Mouse (Mus musculus) midbrain, postnatal 0 days (tissue): Measurements from ENCODE around the gene Ltbp1. TPM values are rescaled to one million over a fixed set of nuclear protein-coding genes. Genes with fewer than 3 reads are reported as not detected.
A peak's percentile ranks its signal among the peaks of the same experiment; 100 is the strongest.

Source experiments
- ATAC-seq: fragments of 200-750 bp; cut with Nextera tagmentation; 2 replicates; pipeline ENCODE4 v1.8.0; 2017; ENCODE audit warnings: moderate number of reproducible peaks, mild to moderate bottlenecking, moderate TSS enrichment, moderate library complexity; ENCODE audit not compliant: low FRiP score
- DNase-seq: peaks from one replicate; pipeline ENCODE4 v3.0.0-alpha.2; 2015; ENCODE audit warnings: low spot score
- H3K27ac ChIP-seq: fragments of 300-500 bp; sonication (generic); 2 replicates; pipeline ENCODE4 v1.5.1; 2014; ENCODE audit warnings: low read depth, mild to moderate bottlenecking, low read length, mixed read lengths
- H3K27me3 ChIP-seq: fragments of 300-500 bp; sonication (generic); 2 replicates; pipeline ENCODE4 v1.6.1; 2014; ENCODE audit warnings: low read length, control low read depth, mixed read lengths; ENCODE audit not compliant: insufficient read depth
- H3K36me3 ChIP-seq: fragments of 300-500 bp; sonication (generic); 2 replicates; pipeline ENCODE4 v1.6.1; 2014; ENCODE audit warnings: low read length, control low read depth, mixed read lengths; ENCODE audit not compliant: insufficient read depth
- H3K4me1 ChIP-seq: fragments of 300-500 bp; sonication (generic); 2 replicates; pipeline ENCODE4 v1.6.1; 2014; ENCODE audit warnings: mild to moderate bottlenecking, control low read depth, antibody characterized with exemption, low read length, mixed read lengths; ENCODE audit not compliant: insufficient read depth
- H3K4me2 ChIP-seq: fragments of 300-500 bp; sonication (generic); 2 replicates; pipeline ENCODE4 v1.6.1; 2014; ENCODE audit warnings: low read depth, mild to moderate bottlenecking, low read length, mixed read lengths; ENCODE audit not compliant: poor library complexity, severe bottlenecking
- H3K4me3 ChIP-seq: fragments of 300-500 bp; sonication (generic); 2 replicates; pipeline ENCODE4 v1.5.1; 2014; ENCODE audit warnings: low read depth, mild to moderate bottlenecking, low read length, moderate library complexity
- H3K9ac ChIP-seq: fragments of 300-500 bp; sonication (generic); replicated peaks from 2 replicates; pipeline ENCODE4 v1.6.1; 2014; ENCODE audit warnings: mild to moderate bottlenecking, low read length, moderate library complexity, mixed read lengths; ENCODE audit not compliant: poor library complexity, severe bottlenecking
- H3K9me3 ChIP-seq: fragments of 300-500 bp; sonication (generic); 2 replicates; pipeline ENCODE4 v1.6.1; 2016; ENCODE audit warnings: low read length, control low read depth
- CTCF ChIP-seq: IDR thresholded peaks from 2 replicates; pipeline ENCODE4 v1.5.1; 2016; ENCODE audit warnings: antibody characterized with exemption, mild to moderate bottlenecking
- WGBS: fragments of 180-500 bp; shearing (Covaris S2); extraction: QIAGEN DNeasy Blood & Tissue Kit; methylation state at CpG from one replicate; pipeline ENCODE4 v1.1.7; 2014; 5-methylcytosine and 5-hydroxymethylcytosine counted together
- polyA plus RNA-seq: library from polyadenylated mRNA; unstranded; fragments of >200 nt; fragmentation: Nextera tagmentation; extraction: Ambion mirVana; gene quantifications from 2 replicates; pipeline ENCODE4 v1.2.1, GENCODE M21; 2015
- total RNA-seq: library from RNA; depleted of rRNA; stranded (reverse); fragments of >200 nt; gene quantifications from 2 replicates; pipeline ENCODE4 v1.2.3, GENCODE M21; 2014

Gene Ltbp1
- total and polyA plus RNA-seq, 2 experiments from 2014 or later, result 0.89 to 3.0 TPM

GRCm38 (mm10) chr17:75172685-75173205, 167.4 kb downstream of the Ltbp1 start:
- Histone ChIP-seq H3K4me1 (no peaks in the 10 kb centered on the region), H3K4me3 (no peak overlapping the region), H3K9me3 (no peaks in the 10 kb centered on the region), H3K36me3 (no peaks in the 10 kb centered on the region), H3K4me2 (no peak overlapping the region), H3K9ac (no peak overlapping the region), H3K27ac (no peak overlapping the region), H3K27me3 (no peaks in the 10 kb centered on the region)
- 85% methylated on average over 7 of the region's 7 CpGs for WGBS
- ATAC-seq (no peak), DNase-seq (no peak)
- TF ChIP-seq CTCF, result no peak

- TF ChIP-seq CTCF, result no peak
- Histone ChIP-seq H3K4me2 (no peak overlapping the region), H3K27me3 (no peaks in the 10 kb centered on the region), H3K9me3 (no peaks in the 10 kb centered on the region), H3K9ac (no peak overlapping the region), H3K36me3 (no peaks in the 10 kb centered on the region), H3K4me1 (no peaks in the 10 kb centered on the region; the same call in 1 of the 2 replicates), H3K27ac (no peak overlapping the region), H3K4me3 (no peak overlapping the region)
- 87% methylated on average over 3 of the region's 3 CpGs for WGBS
- DNase-seq (no peak), ATAC-seq (no peak)
Observed at GRCm38 (mm10) chr17:75174501-75174900, 169.1 kb downstream of the Ltbp1 start.

GRCm38 (mm10) chr17:75177920-75178867, 172.8 kb downstream of the Ltbp1 start:
- H3K9ac ChIP-seq, result no peak overlapping the region
- no peaks in the 10 kb centered on the region for H3K27me3 ChIP-seq
- peak overlapping the region; percentile 36 for H3K4me2 ChIP-seq
- peak overlapping the region; percentile 13; the same call in 1 of the 2 replicates for H3K4me3 ChIP-seq
- H3K4me1 ChIP-seq, result no peaks in the 10 kb centered on the region; the same call in 1 of the 2 replicates
- H3K36me3 ChIP-seq, result no peaks in the 10 kb centered on the region
- DNase-seq (peak; percentile 52), ATAC-seq (peak; percentile 59; the same call in 1 of the 2 replicates)
- H3K27ac ChIP-seq, result no peak overlapping the region
- 27% methylated on average over 24 of the region's 24 CpGs for WGBS
- TF ChIP-seq CTCF, result peak; percentile 35
- H3K9me3 ChIP-seq, result no peaks in the 10 kb centered on the region

GRCm38 (mm10) chr17:75179001-75179400, 173.6 kb downstream of the Ltbp1 start:
- WGBS, result 50% methylated on average over 8 of the region's 8 CpGs
- H3K27ac ChIP-seq, result no peak overlapping the region
- TF ChIP-seq CTCF, result no peak
- H3K36me3 ChIP-seq, result no peaks in the 10 kb centered on the region
- no peaks in the 10 kb centered on the region for H3K27me3 ChIP-seq
- DNase-seq (no peak), ATAC-seq (no peak)
- H3K4me1 ChIP-seq, result no peaks in the 10 kb centered on the region; the same call in 1 of the 2 replicates
- H3K4me3 ChIP-seq, result no peak overlapping the region
- no peaks in the 10 kb centered on the region for H3K9me3 ChIP-seq
- H3K9ac ChIP-seq, result no peak overlapping the region
- H3K4me2 ChIP-seq, result peak overlapping the region; percentile 36

GRCm38 (mm10) chr17:75180301-75180700, 174.9 kb downstream of the Ltbp1 start:
- no peaks in the 10 kb centered on the region for H3K27me3 ChIP-seq
- no peaks in the 10 kb centered on the region; the same call in 1 of the 2 replicates for H3K4me1 ChIP-seq
- no peaks in the 10 kb centered on the region for H3K9me3 ChIP-seq
- no peak for TF ChIP-seq CTCF
- DNase-seq (no peak), ATAC-seq (no peak)
- no peak overlapping the region for H3K9ac ChIP-seq
- H3K4me2 ChIP-seq, result no peak overlapping the region
- no peaks in the 10 kb centered on the region for H3K36me3 ChIP-seq
- H3K4me3 ChIP-seq, result no peak overlapping the region
- 85% methylated on average over 4 of the region's 4 CpGs for WGBS
- H3K27ac ChIP-seq, result no peak overlapping the region
